In the genomic region with DNA sequence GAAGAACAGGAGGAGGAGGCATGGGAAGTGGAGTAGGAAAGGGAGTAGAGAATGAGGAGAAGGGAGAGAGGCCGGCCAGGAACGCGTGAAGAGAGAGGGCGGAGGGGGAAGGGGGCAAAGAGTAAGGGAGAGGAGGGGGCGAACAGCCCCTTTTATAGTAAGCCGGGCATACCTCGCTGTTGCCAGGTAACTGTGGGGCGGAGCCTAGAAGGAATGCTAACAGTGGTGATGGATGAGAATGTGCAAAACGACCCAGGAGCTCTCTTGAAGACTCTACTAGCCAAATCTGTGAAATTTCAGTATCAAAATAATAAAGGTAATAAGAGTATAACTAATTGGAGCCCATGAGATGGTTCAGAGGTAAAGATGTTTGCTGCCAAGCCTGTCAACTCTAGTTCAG, we compare ENCODE assay signal across 1 mouse cellular context.
TF ChIP-seq lines count a peak whose summit lies in the region.

No protein-coding gene starts in this region.

TF ChIP-seq in CH12.LX, 34 proteins besides CTCF, POLR2A, EP300 and RAD21:
- TF ChIP-seq MYC (IDR thresholded peaks at IDR 0.05; ENCODE audit: low read depth, low read length) (no peak), MAZ (IDR thresholded peaks at IDR 0.05; ENCODE audit: low read depth, low read length) (no peak), JUND (conservative IDR thresholded peaks at IDR 0.05; ENCODE audit: low read depth, low read length) (no peak), POLR2AphosphoS2 (IDR thresholded peaks at IDR 0.05; ENCODE audit: low read depth, low read length) (no peak), RCOR1 (conservative IDR thresholded peaks at IDR 0.05; ENCODE audit: low read depth, low read length) (no peak), MAX (IDR thresholded peaks at IDR 0.05; ENCODE audit: low read length) (no peak), GABPA (IDR thresholded peaks at IDR 0.05; ENCODE audit: insufficient replicate concordance, low read depth, low read length) (no peak), CHD1 (IDR thresholded peaks at IDR 0.05; ENCODE audit: low read depth, low read length) (no peak), JUN (IDR thresholded peaks at IDR 0.05; ENCODE audit: insufficient read depth, low read depth, low read length) (no peak), ZC3H11A (IDR thresholded peaks at IDR 0.05; ENCODE audit: low read depth, low read length) (no peak), USF1 (IDR thresholded peaks at IDR 0.05; ENCODE audit: low read depth, low read length) (no peak), USF2 (conservative IDR thresholded peaks at IDR 0.05; ENCODE audit: low read depth, low read length) (no peak), TBP (conservative IDR thresholded peaks at IDR 0.05; ENCODE audit: low read depth, low read length) (no peak)
